Mouse (Mus musculus): ENCODE data around the gene Kdm6b. TPM values are rescaled to one million over a fixed set of nuclear protein-coding genes. Genes with fewer than 3 reads are reported as not detected.

Gene Kdm6b
- total and polyA plus RNA-seq, 2 experiments from 2014 or later = 15.0 to 30.2 TPM

DNA sequence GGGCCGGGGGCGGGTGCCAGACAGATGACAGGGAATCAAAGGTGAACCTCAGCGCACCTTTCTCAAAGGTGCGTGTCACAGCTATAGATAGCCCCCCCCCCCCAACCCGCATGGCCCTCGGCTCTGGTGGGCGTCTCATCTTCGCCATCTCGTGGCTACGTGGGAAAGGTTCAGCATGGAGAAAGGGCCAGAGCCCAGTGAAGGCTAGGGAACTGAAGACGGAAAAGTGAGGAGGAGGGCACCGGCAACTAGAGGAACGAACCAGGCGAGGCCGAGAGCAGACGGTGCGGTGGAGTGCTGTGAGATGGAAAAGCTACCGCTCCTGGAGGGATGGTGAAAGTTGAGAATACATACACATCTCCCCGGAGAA is 6.0 kb upstream of the Kdm6b start:
- H3K4me1 ChIP-seq (ENCODE audit: insufficient read depth) = peaks cover 21% of the 10 kb centered on the region
- peak; percentile 45 for DNase-seq

DNA sequence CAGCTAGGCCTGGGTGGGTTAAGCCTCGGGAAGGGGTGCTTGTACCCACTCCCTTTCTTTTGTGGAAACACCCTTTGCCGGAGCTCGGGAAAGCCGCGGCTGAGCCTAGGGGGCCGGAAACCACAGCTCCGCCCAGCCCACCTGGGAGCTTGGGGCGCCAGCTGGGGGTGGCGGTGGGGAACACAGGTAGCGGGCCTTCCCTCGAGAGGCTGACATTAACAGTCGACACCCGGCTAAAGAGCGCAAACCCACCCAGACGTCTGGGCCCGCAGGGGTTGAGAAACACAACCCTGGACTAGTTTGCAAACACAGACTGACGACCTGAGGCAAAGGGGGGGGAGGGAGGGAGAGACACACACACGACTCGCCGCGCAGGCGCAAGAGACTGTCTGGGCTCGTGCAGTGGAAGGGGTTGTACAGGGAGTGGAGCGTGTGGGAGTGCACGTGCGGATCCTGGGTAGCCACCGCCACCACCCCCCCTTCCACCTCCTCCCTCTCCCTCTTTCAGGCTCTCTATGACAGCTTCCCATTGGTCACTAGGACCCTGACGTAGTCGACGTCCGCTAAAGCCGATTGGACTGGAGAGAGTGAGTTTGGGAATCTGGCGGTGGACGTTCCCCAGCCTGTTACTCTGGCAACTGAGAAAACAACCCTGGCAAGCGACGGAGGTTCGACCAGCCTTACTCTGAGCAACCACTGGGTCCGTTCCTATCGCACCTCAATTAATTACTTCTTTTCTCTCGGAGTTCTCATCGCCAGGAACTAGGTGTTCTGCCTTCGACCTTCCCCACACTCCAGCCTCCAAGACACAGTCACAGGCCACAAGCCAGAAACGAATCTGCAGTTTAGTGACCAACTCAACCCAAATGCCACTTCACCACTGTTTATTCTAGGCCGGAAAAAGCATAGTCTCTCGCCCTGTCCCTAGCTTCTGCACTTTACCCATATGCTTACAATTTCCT is 5.3 kb upstream of the Kdm6b start:
- Histone ChIP-seq H3K27ac (ENCODE audit: low read depth, low read length) (peak overlapping the region; percentile 99), H3K36me3 (ENCODE audit: insufficient read depth) (no peaks in the 10 kb centered on the region), H3K4me1 (ENCODE audit: insufficient read depth) (peaks cover 27% of the 10 kb centered on the region), H3K27me3 (ENCODE audit: insufficient read depth, low read length) (peaks cover 19% of the 10 kb centered on the region), H3K4me3 (ENCODE audit: low read depth, low read length) (peak overlapping the region; percentile 71), H3K9ac (peak overlapping the region; percentile 65), H3K4me2 (ENCODE audit: low read depth) (peak overlapping the region; percentile 98), H3K9me3 (ENCODE audit: low read length) (no peaks in the 10 kb centered on the region)
- 2% methylated on average over 45 of the region's 45 CpGs for WGBS
- peak; percentile 90 for ATAC-seq
- DNase-seq = peak; percentile 97
- no peak; the same call in 1 of the 2 replicates for TF ChIP-seq CTCF (IDR thresholded peaks at IDR 0.05; ENCODE audit: low read depth)

More for the DNA sequence above, 6.0 kb upstream of the Kdm6b start:
- Histone ChIP-seq H3K27ac (ENCODE audit: low read depth, low read length) (peak overlapping the region; percentile 75), H3K36me3 (ENCODE audit: insufficient read depth) (no peaks in the 10 kb centered on the region), H3K9me3 (ENCODE audit: low read length) (no peaks in the 10 kb centered on the region), H3K4me3 (ENCODE audit: low read depth, low read length) (peak overlapping the region; percentile 71), H3K4me2 (ENCODE audit: low read depth) (peak overlapping the region; percentile 98), H3K27me3 (ENCODE audit: insufficient read depth, low read length) (peaks cover 19% of the 10 kb centered on the region), H3K9ac (peak overlapping the region; percentile 37)
- WGBS = under 1% methylated on average over 19 of the region's 19 CpGs
- ATAC-seq = no peak
- peak; percentile 68 for TF ChIP-seq CTCF (IDR thresholded peaks at IDR 0.05; ENCODE audit: low read depth)

DNA sequence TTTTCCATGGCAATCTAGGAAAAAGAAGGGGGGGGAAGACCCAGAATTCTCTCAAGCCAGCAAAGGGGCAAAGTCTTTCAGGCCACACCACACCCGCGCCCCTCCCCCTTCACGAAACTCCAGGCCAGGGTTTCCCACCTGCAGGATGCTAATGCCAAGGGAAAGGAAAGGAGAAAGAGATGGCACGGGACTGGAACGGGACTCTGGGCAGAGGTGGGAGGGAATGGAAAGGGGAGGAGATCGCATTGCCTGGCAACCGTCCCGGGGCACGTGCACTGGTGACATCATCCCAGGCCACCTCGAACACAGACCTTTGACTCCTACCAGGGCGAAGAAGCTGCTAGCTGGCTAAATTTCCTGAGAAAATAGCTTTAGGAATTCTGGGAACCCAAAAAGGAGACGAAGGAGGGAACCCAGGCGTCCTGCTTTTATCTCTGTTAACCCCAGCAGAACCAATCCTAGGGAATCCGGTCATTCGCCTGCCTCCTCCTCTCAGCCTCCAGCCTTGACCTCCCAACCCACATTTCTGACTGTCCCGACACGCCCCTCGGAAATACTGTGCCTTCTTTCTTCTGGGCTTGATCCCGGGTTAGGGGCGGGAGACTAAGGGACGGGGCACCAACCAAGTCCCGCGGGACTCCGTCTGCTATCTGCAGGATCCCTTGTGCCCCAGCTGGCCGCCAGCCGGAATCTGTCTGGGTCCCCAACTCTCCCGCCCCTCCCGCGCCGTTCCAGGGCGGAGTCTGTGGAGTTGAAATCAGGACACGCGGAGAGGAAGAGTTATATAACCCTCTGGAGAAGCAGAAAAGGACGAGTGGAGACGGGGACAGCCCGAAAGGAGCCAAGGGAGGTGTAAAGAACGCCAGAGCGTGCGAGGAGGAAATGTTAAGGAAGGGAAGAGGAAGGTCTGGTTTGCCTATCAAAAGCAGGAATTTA is 4.2 kb upstream of the Kdm6b start:
- WGBS = under 1% methylated on average over 39 of the region's 39 CpGs
- ATAC-seq (peak; percentile 30), DNase-seq (peak; percentile 93)
- Histone ChIP-seq H3K4me2 (ENCODE audit: low read depth) (peak overlapping the region; percentile 98), H3K36me3 (ENCODE audit: insufficient read depth) (peaks cover 4% of the 10 kb centered on the region), H3K4me1 (ENCODE audit: insufficient read depth) (peaks cover 38% of the 10 kb centered on the region), H3K27me3 (ENCODE audit: insufficient read depth, low read length) (peaks cover 19% of the 10 kb centered on the region), H3K9me3 (ENCODE audit: low read length) (no peaks in the 10 kb centered on the region), H3K4me3 (ENCODE audit: low read depth, low read length) (peak overlapping the region; percentile 71), H3K27ac (ENCODE audit: low read depth, low read length) (peak overlapping the region; percentile 99), H3K9ac (peak overlapping the region; percentile 65)
- no peak for TF ChIP-seq CTCF (IDR thresholded peaks at IDR 0.05; ENCODE audit: low read depth)

DNA sequence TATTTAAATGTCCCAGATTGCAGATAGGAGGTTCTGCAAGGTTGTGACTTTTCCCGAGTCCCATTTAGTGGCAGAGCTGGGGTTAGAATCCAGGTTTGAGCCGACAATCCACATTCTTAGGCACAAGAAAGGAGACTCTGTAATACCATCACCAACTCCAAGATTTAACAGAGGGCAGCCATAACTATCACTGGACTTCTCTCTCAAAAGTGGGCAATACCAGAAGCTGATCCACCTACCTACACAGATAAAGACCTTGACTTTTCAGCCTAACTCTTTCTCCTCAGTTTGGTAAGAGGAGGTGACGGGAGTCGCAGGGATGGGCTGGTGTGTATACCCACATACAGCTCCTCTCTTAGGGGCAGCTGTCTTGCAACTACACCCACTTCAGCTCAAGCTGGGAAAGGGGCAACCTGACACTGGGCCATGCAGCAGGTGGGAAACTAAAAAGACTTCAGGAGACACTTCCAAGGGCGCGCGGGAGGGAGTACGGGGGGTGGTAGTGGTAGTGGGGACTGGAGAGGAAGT is 3.5 kb upstream of the Kdm6b start:
- Histone ChIP-seq H3K9ac (peak overlapping the region; percentile 65), H3K4me1 (ENCODE audit: insufficient read depth) (peaks cover 45% of the 10 kb centered on the region), H3K4me2 (ENCODE audit: low read depth) (peak overlapping the region; percentile 98), H3K4me3 (ENCODE audit: low read depth, low read length) (peak overlapping the region; percentile 71), H3K27me3 (ENCODE audit: insufficient read depth, low read length) (peaks cover 15% of the 10 kb centered on the region; the same call in 1 of the 2 replicates), H3K9me3 (ENCODE audit: low read length) (no peaks in the 10 kb centered on the region), H3K27ac (ENCODE audit: low read depth, low read length) (peak overlapping the region; percentile 99), H3K36me3 (ENCODE audit: insufficient read depth) (peaks cover 10% of the 10 kb centered on the region)
- ATAC-seq (no peak), DNase-seq (no peak)
- no peak for TF ChIP-seq CTCF (IDR thresholded peaks at IDR 0.05; ENCODE audit: low read depth)
- WGBS = 2% methylated on average over 8 of the region's 8 CpGs

DNA sequence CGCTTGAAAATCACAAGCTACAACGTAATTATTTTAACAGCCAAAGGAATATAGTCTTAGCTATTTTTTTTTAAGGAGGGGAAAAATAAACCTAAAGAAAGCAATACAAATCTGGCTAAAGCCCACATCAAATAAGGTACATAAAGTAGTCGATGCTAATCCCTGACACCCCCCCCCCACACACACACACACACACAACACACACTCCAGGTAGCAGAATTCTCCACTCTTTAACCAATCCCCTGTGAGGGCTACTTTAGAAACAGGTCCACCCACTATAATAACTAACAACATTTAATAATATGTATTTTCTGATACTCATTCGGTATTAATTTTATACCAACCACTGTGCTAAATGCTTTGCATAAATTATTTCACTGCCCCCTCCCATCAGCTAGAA is 3.0 kb upstream of the Kdm6b start:
- DNase-seq = no peak
- no peak for TF ChIP-seq CTCF (IDR thresholded peaks at IDR 0.05; ENCODE audit: low read depth)
- H3K27ac ChIP-seq (ENCODE audit: low read depth, low read length) = peak overlapping the region; percentile 99
- peak overlapping the region; percentile 71 for H3K4me3 ChIP-seq (ENCODE audit: low read depth, low read length)
- peaks cover 11% of the 10 kb centered on the region; the same call in 1 of the 2 replicates for H3K27me3 ChIP-seq (ENCODE audit: insufficient read depth, low read length)
- peaks cover 11% of the 10 kb centered on the region for H3K36me3 ChIP-seq (ENCODE audit: insufficient read depth)
- peaks cover 48% of the 10 kb centered on the region for H3K4me1 ChIP-seq (ENCODE audit: insufficient read depth)
- H3K4me2 ChIP-seq (ENCODE audit: low read depth) = peak overlapping the region; percentile 98
- WGBS = 0% methylated on average over 4 of the region's 4 CpGs
- ATAC-seq = no peak
- H3K9me3 ChIP-seq (ENCODE audit: low read length) = no peaks in the 10 kb centered on the region
- H3K9ac ChIP-seq = peak overlapping the region; percentile 65

DNA sequence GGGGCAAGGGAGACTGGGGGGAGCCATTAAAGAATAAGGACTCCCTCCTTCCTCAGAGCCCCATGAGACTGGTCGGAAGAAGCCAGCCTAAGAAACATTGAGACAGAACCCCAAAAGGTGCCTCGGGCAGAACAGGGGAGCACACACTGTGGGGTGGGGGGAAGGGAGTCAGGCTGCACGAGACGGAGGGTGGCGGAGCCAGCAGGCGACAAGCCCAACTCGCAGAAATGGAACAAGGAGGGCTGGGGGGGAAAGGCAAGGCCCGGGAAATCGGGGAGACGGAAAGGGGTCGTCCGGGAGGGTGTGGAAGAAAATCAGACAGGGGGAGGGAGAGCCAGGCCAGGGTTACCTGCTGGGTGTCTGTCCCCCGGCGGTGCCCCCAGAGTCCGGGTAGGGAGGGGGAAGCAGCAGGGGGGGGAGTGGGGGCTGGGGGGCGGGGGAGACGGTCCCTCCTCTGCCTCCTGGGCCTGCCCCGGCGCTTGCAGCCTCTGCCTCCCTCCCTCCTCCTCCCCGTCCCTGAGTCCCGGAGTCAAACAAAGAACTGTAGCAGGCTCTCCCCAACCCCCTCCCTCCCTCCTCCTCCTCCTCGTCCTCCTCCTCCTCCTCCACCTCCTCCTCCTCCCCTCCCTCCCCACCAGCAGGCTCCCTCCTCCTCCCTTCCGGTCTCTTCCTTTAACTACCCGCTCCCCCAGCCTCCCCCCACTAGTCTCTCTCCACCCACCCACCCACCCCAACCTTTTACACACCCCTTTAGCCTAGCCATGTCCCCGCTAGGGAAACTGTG is 2.4 kb upstream of the Kdm6b start:
- peak; percentile 19; the same call in 1 of the 2 replicates for ATAC-seq
- WGBS = 0% methylated on average over 16 of the region's 25 CpGs

More for the DNA sequence above, 2.4 kb upstream of the Kdm6b start:
- Histone ChIP-seq H3K36me3 (ENCODE audit: insufficient read depth) (peaks cover 11% of the 10 kb centered on the region), H3K27me3 (ENCODE audit: insufficient read depth, low read length) (peaks cover 6% of the 10 kb centered on the region; the same call in 1 of the 2 replicates), H3K4me3 (ENCODE audit: low read depth, low read length) (peak overlapping the region; percentile 71), H3K9me3 (ENCODE audit: low read length) (no peaks in the 10 kb centered on the region), H3K4me2 (ENCODE audit: low read depth) (peak overlapping the region; percentile 98), H3K9ac (peak overlapping the region; percentile 85), H3K4me1 (ENCODE audit: insufficient read depth) (peaks cover 48% of the 10 kb centered on the region), H3K27ac (ENCODE audit: low read depth, low read length) (peak overlapping the region; percentile 99)
- peak; percentile 76 for DNase-seq
- TF ChIP-seq CTCF (IDR thresholded peaks at IDR 0.05; ENCODE audit: low read depth) = no peak
